Mouse (Mus musculus): ENCODE results near the gene Tbc1d4.

GRCm38 (mm10) chr14:101515271-101515670 is 93.7 kb downstream of the Tbc1d4 start:
- TF ChIP-seq CTCF (IDR thresholded peaks at IDR 0.05) (no peak), EP300 (IDR thresholded peaks at IDR 0.05) (no peak)

Data from lung, postnatal 0 days (tissue).